Mouse (Mus musculus) thymus, postnatal 25 days (tissue): ENCODE measurements around the gene Cdc20b.
A peak's percentile ranks its signal among the peaks of the same experiment; 100 is the strongest.

ENCODE experiments used
- DNase-seq: peaks from one replicate; pipeline ENCODE4 v3.0.0; 2022

Cdc20b gene

DNA sequence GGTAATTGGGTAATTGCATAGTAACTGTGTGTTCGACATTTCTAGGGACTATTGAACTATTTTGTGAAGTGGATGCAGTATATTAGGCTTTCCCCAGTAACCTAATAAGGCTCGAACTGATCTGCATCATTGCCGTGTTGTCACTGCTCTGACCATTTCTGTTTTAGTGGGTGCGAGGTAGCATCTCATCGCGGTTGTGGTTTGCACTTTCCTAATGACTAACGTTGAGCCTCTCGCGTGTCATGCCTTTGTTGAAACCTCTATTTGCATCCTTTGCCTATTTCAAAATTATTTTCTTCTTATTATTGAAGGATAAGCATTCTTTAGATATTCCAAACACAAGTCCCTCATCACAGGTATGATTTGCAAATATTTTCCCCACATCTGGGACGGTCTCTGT is 69.8 kb downstream of the Cdc20b start:
- DNase-seq = no peak

DNA sequence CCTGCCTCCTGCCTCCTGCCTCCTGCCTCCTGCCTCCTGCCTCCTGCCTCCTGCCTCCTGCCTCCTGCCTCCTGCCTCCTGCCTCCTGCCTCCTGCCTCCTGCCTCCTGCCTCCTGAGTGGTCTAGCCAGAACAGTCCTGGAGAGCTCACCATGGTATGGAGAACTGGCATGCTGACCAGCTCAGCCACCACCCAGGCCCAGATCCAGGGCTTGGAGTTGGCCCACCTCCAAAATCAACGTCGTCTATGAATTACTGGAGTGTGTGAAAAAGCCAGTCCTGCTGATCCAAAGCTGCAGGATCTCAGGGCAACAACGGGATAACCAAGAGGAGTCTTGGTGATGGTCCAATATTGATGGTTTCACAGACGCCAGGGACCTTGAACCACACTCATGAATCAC is 84.1 kb downstream of the Cdc20b start:
- DNase-seq = no peak

DNA sequence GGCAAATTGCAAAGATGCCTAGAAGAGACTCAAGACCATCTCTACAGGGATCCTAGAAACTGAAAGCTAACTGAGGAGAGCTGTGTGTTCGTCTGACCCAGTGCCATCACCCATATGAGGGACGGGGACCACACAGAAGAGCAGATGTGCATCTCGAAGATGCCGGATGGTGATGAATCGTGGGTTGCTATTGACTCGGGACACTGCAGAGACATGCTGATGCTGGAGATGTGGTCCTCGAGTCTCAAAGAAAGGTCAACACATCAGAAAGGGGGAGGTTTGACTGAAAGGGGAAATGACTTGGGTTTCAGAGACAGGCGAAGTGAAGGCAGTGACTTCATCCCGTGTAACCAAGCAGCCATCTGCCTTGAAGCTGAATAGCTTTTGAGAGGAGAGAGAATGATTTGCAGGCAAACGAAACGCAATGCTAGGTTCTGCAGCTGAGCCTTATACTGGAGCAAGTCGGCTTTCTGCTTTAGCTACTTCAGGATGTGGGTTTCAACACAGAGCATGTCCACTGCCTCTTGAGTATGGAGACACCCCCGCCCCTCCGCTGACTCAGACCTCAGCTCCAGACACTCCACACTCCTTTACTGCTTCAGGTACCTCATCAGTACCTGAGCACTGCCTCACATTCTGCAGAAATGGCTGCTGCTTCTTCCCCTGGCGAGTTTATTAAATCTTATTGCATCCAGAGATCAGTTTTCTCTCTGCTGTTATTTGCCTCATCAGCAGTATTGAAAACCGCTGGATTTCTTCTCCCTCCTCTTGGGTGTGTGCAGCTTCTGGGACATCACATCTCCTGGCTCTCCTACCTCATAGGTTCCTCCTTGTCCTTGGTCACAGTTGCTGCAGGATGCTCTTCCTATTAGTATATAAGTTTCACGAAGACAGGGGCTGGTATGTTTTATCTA is 85.7 kb downstream of the Cdc20b start:
- peak; percentile 5 for DNase-seq

DNA sequence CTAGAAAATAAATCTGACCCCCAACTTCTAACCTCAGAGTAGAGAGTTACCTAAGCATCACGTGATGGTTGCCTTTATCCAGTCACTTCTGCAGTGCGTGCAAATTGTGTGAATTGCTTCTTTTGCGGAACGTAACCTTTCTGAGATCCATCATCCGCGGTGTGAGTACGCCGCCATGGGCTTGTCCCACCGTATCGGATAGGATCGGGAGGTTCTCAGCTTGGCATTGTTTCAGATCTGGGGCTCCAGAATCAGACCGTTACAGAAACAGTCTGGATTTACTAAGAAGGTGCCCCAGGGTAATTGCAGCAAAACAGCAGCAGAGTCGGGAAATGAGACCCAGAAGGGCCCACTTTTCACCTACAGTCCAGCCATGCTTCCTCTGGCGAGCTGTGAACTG is 86.4 kb downstream of the Cdc20b start:
- no peak for DNase-seq

DNA sequence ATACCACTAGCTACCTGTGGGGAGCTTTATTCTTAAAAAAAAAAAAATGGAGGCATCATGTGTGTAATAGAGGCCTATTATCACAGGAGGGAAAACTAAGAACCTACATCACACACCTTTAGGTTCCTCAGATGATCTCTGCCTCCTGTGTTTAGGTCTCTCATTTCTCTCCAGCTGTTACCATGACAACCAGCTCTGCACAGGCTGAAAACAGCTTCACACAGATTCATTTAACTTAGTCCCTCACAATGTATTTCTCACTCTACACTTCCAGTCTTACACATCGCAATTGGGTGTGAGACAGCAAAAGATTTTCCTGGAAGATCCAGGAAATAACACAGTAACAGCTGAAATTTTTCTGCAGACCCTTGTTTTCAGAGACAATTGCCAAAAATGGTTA is 95.1 kb downstream of the Cdc20b start:
- no peak for DNase-seq

DNA sequence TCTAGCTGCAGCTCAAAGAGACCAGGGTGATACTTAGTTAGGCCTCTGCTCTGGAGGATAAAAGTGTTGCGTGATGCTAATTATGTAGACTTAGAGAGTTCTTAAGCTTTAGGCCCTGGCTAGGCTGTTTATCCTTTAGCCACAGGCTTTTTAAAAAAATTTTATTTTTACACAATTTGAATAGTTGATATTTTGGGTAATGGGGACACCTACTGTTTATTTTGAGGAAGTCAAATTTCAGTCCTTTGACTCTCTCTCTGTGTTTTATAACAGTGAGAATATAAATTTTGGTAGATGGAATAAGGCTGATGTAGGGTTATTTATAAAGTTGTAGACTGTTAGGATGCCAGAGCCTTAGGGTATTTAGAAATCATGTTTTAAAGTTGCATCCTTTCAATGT is 104.7 kb downstream of the Cdc20b start:
- DNase-seq = no peak
